ENCODE assay signal across 8 mouse cellular contexts in the genomic region with DNA sequence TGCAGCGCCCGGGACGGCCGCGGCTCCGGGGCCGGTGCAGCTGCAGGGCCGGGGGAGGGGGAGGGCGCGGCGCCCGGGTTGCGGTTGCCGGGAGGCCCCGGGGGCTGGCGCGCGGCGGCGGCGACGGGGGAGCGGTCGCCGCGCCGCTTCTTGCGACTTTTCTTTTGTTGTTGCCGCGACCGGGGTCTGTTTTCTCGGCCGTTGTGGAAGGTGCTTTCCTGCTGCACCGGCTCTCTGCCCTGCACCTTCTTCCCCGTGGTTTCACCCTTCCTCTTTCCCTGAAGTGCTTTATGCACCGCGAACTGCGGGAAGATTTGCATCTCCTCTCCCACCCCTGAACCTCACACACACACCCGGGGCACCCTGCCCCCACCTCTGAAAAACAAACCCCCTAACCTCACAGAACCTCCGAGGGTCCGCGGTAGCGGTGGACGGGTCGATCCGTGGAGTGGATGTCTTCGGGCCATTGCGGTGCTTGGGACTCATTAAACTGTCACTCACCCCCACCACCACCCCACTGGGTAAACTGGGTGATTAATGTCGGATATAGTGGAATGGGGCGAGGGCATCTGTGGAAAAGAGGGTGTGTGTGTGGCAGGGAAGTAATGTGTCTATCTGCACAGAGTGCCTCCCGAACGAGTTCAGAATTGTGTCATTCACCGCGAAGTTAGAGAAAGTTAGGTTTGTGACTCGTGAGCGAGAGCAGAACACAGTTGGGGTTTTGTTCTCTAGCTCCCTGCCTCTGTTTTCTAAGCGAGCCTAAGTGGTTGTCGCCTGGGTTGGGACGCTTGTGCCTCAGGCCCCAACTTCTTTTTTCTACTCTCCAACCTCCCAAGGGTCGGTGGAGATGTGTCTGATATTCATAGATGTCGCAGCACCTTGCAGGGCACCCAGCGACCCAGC. TPM values are rescaled to one million over a fixed set of nuclear protein-coding genes. Genes with fewer than 3 reads are reported as not detected.
DNase-seq lines count a peak whose midpoint lies in the region; ATAC-seq and TF ChIP-seq lines count a peak whose summit lies in the region.

No protein-coding gene starts in this region.

- no peak for TF ChIP-seq CTCF in kidney, adult 2 months (conservative IDR thresholded peaks at IDR 0.05; ENCODE audit: insufficient read depth, insufficient read length, low read depth, low read length)

- ATAC-seq in granulocyte monocyte progenitor cell, adult 5-6 weeks (replicated peaks; ENCODE audit: poor library complexity, severe bottlenecking): peak; percentile 10

- H3K4me3 ChIP-seq in kidney, adult 2 months (ENCODE audit: insufficient read depth, low read depth, low read length): peak overlapping the region; percentile 61

- H3K27ac ChIP-seq in kidney, adult 2 months (ENCODE audit: insufficient read depth, low read depth, low read length): no peak overlapping the region

- TF ChIP-seq POLR2A in kidney, adult 2 months (IDR thresholded peaks at IDR 0.05; ENCODE audit: low read depth, low read length): no peak

- DNase-seq in lung, adult 18-20 months: peak; percentile 19 to 34
- no peak for DNase-seq in lung, postnatal 25 days (ENCODE audit: low spot score)
- DNase-seq in cerebellum, adult 9-11 months: peak; percentile 75
- peak; percentile 33 for DNase-seq in kidney, adult 2 months
- peak; percentile 42 for DNase-seq in lung, postnatal 10 days
- peak; percentile 51 for DNase-seq in retina, postnatal 1 day
- DNase-seq in right cerebral cortex, postnatal 36 days (ENCODE audit: low spot score in 2 of 2): no peak

- no peaks in the 10 kb centered on the region for H3K27me3 ChIP-seq in kidney, adult 2 months (replicated peaks; ENCODE audit: control insufficient read depth, insufficient read depth, low read length)

- peaks cover 11% of the 10 kb centered on the region for H3K4me1 ChIP-seq in kidney, adult 2 months (ENCODE audit: control insufficient read depth, insufficient read depth, low read length)

- H3K36me3 ChIP-seq in kidney, adult 2 months (ENCODE audit: control insufficient read depth, insufficient read depth, low read length): peaks cover 5% of the 10 kb centered on the region

- WGBS in kidney, adult 2 months: 5% methylated on average over 51 of the region's 62 CpGs

RNA-seq across cellular contexts. Expression of gene Zbtb18, which starts 0.9 kb away (rescaled TPM):
- total RNA-seq in granulocyte monocyte progenitor cell, adult 5-6 weeks (2014; fragmentation: Nextera tagmentation): 62.5 and 64.3 TPM in 2 replicates
- 58.4 and 82.5 TPM in 2 replicates for total RNA-seq in granulocyte monocyte progenitor cell, adult 5-6 weeks (2017)
- 9.2 and 12.7 TPM in 2 replicates for polyA plus RNA-seq in kidney, adult 2 months (2012; rRNA removed)

Comparison
In these comparisons a context has a peak if more than half of its experiments do, and no peak if none do; other contexts are left out.
1. DNase-seq: peak in lung, adult 18-20 months (2 of 2), cerebellum, adult 9-11 months (single experiment), kidney, adult 2 months (single experiment), lung, postnatal 10 days (single experiment) and retina, postnatal 1 day (single experiment); none in lung, postnatal 25 days (single experiment) and right cerebral cortex, postnatal 36 days (0 of 2).